Mouse (Mus musculus): ENCODE measurements around the gene Reln. TPM values are rescaled to one million over a fixed set of nuclear protein-coding genes. Genes with fewer than 3 reads are reported as not detected.

Reln gene
- polyA plus RNA-seq, 1 experiment from 2014 or later, result 2.8 TPM

DNA sequence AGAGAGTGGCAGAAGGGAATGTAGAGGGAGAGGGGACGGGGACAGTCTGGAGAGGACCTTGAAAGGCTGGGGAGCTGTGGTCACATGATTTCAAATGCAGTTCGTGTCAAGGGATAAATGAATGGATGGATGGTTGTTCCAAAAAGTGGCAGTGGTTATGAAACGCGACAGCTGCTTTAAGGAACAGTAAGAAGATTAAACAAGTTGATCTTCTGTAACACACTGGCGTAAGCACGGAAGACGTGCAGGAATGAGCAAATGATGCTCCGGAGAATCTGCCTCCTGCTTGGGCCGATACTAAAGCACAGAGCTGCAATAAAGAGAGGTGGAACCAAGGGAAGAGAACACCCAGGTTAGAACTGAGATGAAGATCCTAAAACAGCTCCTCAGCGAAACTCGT, 185.7 kb downstream of the Reln start:
- no peak overlapping the region for H3K4me2 ChIP-seq (ENCODE audit: low read length)
- no peak overlapping the region for H3K9ac ChIP-seq (ENCODE audit: low read length)
- no peaks in the 10 kb centered on the region for H3K36me3 ChIP-seq (ENCODE audit: control insufficient read depth, insufficient read depth, low read length)
- H3K27me3 ChIP-seq (ENCODE audit: control insufficient read depth, insufficient read depth, low read length), result no peaks in the 10 kb centered on the region
- no peak for ATAC-seq (ENCODE audit: insufficient number of reproducible peaks, insufficient read depth, low FRiP score, low read depth)
- no peak overlapping the region for H3K27ac ChIP-seq (replicated peaks in 1 of 2; ENCODE audit: control insufficient read depth in 1 of 2, insufficient read depth in 1 of 2, low read depth in 2 of 2, low read length in 2 of 2)
- H3K4me1 ChIP-seq (ENCODE audit: control insufficient read depth in 2 of 2, insufficient read depth in 2 of 2, low read length in 2 of 2), result peaks cover 10 to 13% of the 10 kb centered on the region in 2 experiments
- H3K9me3 ChIP-seq (ENCODE audit: control insufficient read depth, low read length), result no peaks in the 10 kb centered on the region
- H3K4me3 ChIP-seq (ENCODE audit: control insufficient read depth in 1 of 2, insufficient read depth in 1 of 2, low read depth in 1 of 2, low read length in 2 of 2), result no peak overlapping the region
- 82% methylated on average over 11 of the region's 11 CpGs for WGBS

GRCm38 (mm10) chr5:22153601-22154000, 190.9 kb downstream of the Reln start:
- Histone ChIP-seq H3K4me1 (ENCODE audit: control insufficient read depth in 2 of 2, insufficient read depth in 2 of 2, low read length in 2 of 2) (no peaks in the 10 kb centered on the region), H3K36me3 (ENCODE audit: control insufficient read depth, insufficient read depth, low read length) (no peaks in the 10 kb centered on the region), H3K4me2 (ENCODE audit: low read length) (no peak overlapping the region), H3K9me3 (ENCODE audit: control insufficient read depth, low read length) (no peaks in the 10 kb centered on the region), H3K27ac (replicated peaks in 1 of 2; ENCODE audit: control insufficient read depth in 1 of 2, insufficient read depth in 1 of 2, low read depth in 2 of 2, low read length in 2 of 2) (no peak overlapping the region), H3K27me3 (ENCODE audit: control insufficient read depth, insufficient read depth, low read length) (no peaks in the 10 kb centered on the region), H3K4me3 (ENCODE audit: control insufficient read depth in 1 of 2, insufficient read depth in 1 of 2, low read depth in 1 of 2, low read length in 2 of 2) (no peak overlapping the region), H3K9ac (ENCODE audit: low read length) (no peak overlapping the region)
- 73% methylated on average over 6 of the region's 6 CpGs for WGBS
- ATAC-seq (ENCODE audit: insufficient number of reproducible peaks, insufficient read depth, low FRiP score, low read depth), result no peak

- no peak for ATAC-seq (ENCODE audit: insufficient number of reproducible peaks, insufficient read depth, low FRiP score, low read depth)
- peaks cover 13% of the 10 kb centered on the region for H3K9me3 ChIP-seq (ENCODE audit: control insufficient read depth, low read length)
- no peaks in the 10 kb centered on the region for H3K27me3 ChIP-seq (ENCODE audit: control insufficient read depth, insufficient read depth, low read length)
- WGBS, result 61% methylated on average over 4 of the region's 4 CpGs
- no peak overlapping the region for H3K4me2 ChIP-seq (ENCODE audit: low read length)
- H3K4me1 ChIP-seq (ENCODE audit: control insufficient read depth in 2 of 2, insufficient read depth in 2 of 2, low read length in 2 of 2), result peaks cover 5 to 9% of the 10 kb centered on the region in 2 experiments
- H3K9ac ChIP-seq (ENCODE audit: low read length), result no peak overlapping the region
- H3K4me3 ChIP-seq (ENCODE audit: control insufficient read depth in 1 of 2, insufficient read depth in 1 of 2, low read depth in 1 of 2, low read length in 2 of 2), result no peak overlapping the region
- no peak overlapping the region for H3K27ac ChIP-seq (replicated peaks in 1 of 2; ENCODE audit: control insufficient read depth in 1 of 2, insufficient read depth in 1 of 2, low read depth in 2 of 2, low read length in 2 of 2)
- H3K36me3 ChIP-seq (ENCODE audit: control insufficient read depth, insufficient read depth, low read length), result no peaks in the 10 kb centered on the region
These were observed 202.7 kb downstream of the Reln start for GRCm38 (mm10) chr5:22141821-22142220.

- Histone ChIP-seq H3K36me3 (ENCODE audit: control insufficient read depth, insufficient read depth, low read length) (no peaks in the 10 kb centered on the region), H3K4me3 (ENCODE audit: control insufficient read depth in 1 of 2, insufficient read depth in 1 of 2, low read depth in 1 of 2, low read length in 2 of 2) (no peak overlapping the region), H3K27ac (replicated peaks in 1 of 2; ENCODE audit: control insufficient read depth in 1 of 2, insufficient read depth in 1 of 2, low read depth in 2 of 2, low read length in 2 of 2) (peak overlapping the region; percentile 53 to 56; a peak in 3 of 4 replicates), H3K27me3 (ENCODE audit: control insufficient read depth, insufficient read depth, low read length) (no peaks in the 10 kb centered on the region), H3K4me1 (ENCODE audit: control insufficient read depth in 2 of 2, insufficient read depth in 2 of 2, low read length in 2 of 2) (peaks cover 2 to 10% of the 10 kb centered on the region in 2 experiments), H3K9ac (ENCODE audit: low read length) (no peak overlapping the region), H3K9me3 (ENCODE audit: control insufficient read depth, low read length) (peaks cover 13% of the 10 kb centered on the region), H3K4me2 (ENCODE audit: low read length) (no peak overlapping the region)
- WGBS, result 72% methylated on average over 2 of the region's 2 CpGs
- no peak for ATAC-seq (ENCODE audit: insufficient number of reproducible peaks, insufficient read depth, low FRiP score, low read depth)
These were observed 205.5 kb downstream of the Reln start for GRCm38 (mm10) chr5:22139015-22139414.

DNA sequence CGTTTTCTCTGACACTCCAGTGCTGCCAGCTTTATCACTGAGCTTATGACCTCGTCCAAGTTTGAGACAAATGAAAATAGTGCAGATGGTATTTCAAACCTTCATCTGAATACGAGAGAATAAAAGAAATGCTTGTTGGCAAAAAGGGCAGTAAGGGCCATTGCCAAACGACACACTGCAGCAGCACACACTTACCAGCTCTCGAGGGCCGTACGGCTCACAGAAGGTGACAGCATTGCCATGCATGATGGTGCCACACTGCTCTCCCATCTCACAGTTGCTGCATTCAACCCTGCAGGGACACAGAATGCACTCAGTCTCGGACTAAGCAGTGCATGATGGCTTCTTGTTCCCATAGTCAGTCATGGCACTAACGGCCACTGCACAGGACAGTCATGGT, 210.1 kb downstream of the Reln start:
- H3K4me1 ChIP-seq (ENCODE audit: control insufficient read depth in 2 of 2, insufficient read depth in 2 of 2, low read length in 2 of 2), result peaks cover 0 to 7% of the 10 kb centered on the region in 2 experiments; a peak in 2 of 4 replicates
- ATAC-seq (ENCODE audit: insufficient number of reproducible peaks, insufficient read depth, low FRiP score, low read depth), result no peak

DNA sequence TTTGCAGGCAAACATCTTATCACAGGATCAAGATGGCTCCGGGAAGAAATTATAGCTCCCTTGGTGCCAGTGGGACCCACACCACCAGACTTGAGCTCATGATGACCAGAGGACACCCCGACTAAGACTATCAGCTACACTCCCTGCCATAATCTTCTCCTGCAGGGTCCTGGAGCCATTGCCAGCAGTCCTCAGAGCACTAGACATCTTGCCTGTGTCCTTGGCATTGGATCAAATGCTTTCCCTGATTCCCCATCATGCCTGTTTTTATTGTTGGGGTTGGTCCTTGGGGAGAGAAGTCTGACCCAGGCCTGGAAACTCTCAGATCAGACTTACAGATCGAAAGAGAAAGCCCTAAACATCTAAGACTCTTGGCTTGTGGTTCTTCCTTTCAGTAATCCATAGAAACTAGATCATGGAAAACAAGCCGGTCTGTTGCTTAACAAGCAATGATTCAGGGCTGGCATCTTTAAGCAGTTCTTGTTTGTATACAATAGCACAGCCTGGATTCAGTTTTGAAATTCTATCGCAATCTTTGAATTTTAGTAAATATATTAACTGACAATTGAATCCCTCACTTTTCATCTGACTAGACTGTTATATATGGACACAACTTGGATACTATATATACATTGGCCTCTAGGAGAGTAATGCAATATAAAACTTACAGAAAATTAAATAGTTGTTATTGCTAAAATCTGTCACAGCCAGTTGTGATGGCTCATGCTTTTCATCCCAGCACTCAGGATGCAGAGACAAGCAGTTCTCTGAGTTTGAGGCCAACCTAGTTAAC, 212.6 kb downstream of the Reln start:
- H3K27ac ChIP-seq (replicated peaks in 1 of 2; ENCODE audit: control insufficient read depth in 1 of 2, insufficient read depth in 1 of 2, low read depth in 2 of 2, low read length in 2 of 2), result no peak overlapping the region

More for the DNA sequence above, 210.1 kb downstream of the Reln start:
- Histone ChIP-seq H3K4me2 (ENCODE audit: low read length) (no peak overlapping the region), H3K9ac (ENCODE audit: low read length) (no peak overlapping the region), H3K9me3 (ENCODE audit: control insufficient read depth, low read length) (peaks cover 13% of the 10 kb centered on the region), H3K27ac (replicated peaks in 1 of 2; ENCODE audit: control insufficient read depth in 1 of 2, insufficient read depth in 1 of 2, low read depth in 2 of 2, low read length in 2 of 2) (no peak overlapping the region), H3K36me3 (ENCODE audit: control insufficient read depth, insufficient read depth, low read length) (no peaks in the 10 kb centered on the region), H3K27me3 (ENCODE audit: control insufficient read depth, insufficient read depth, low read length) (no peaks in the 10 kb centered on the region), H3K4me3 (ENCODE audit: control insufficient read depth in 1 of 2, insufficient read depth in 1 of 2, low read depth in 1 of 2, low read length in 2 of 2) (no peak overlapping the region)
- WGBS, result 74% methylated on average over 9 of the region's 9 CpGs

GRCm38 (mm10) chr5:22127583-22127982, 216.9 kb downstream of the Reln start:
- Histone ChIP-seq H3K4me2 (ENCODE audit: low read length) (no peak overlapping the region), H3K4me1 (ENCODE audit: control insufficient read depth in 2 of 2, insufficient read depth in 2 of 2, low read length in 2 of 2) (peaks cover 0 to 6% of the 10 kb centered on the region in 2 experiments; a peak in 1 of 4 replicates), H3K27ac (replicated peaks in 1 of 2; ENCODE audit: control insufficient read depth in 1 of 2, insufficient read depth in 1 of 2, low read depth in 2 of 2, low read length in 2 of 2) (no peak overlapping the region), H3K4me3 (ENCODE audit: control insufficient read depth in 1 of 2, insufficient read depth in 1 of 2, low read depth in 1 of 2, low read length in 2 of 2) (no peak overlapping the region), H3K36me3 (ENCODE audit: control insufficient read depth, insufficient read depth, low read length) (no peaks in the 10 kb centered on the region), H3K27me3 (ENCODE audit: control insufficient read depth, insufficient read depth, low read length) (no peaks in the 10 kb centered on the region), H3K9ac (ENCODE audit: low read length) (no peak overlapping the region), H3K9me3 (ENCODE audit: control insufficient read depth, low read length) (no peaks in the 10 kb centered on the region)
- ATAC-seq (ENCODE audit: insufficient number of reproducible peaks, insufficient read depth, low FRiP score, low read depth), result no peak

More for the DNA sequence above, 212.6 kb downstream of the Reln start:
- Histone ChIP-seq H3K9me3 (ENCODE audit: control insufficient read depth, low read length) (no peaks in the 10 kb centered on the region), H3K4me3 (ENCODE audit: control insufficient read depth in 1 of 2, insufficient read depth in 1 of 2, low read depth in 1 of 2, low read length in 2 of 2) (no peak overlapping the region), H3K27me3 (ENCODE audit: control insufficient read depth, insufficient read depth, low read length) (no peaks in the 10 kb centered on the region), H3K4me2 (ENCODE audit: low read length) (no peak overlapping the region), H3K9ac (ENCODE audit: low read length) (no peak overlapping the region), H3K4me1 (ENCODE audit: control insufficient read depth in 2 of 2, insufficient read depth in 2 of 2, low read length in 2 of 2) (peaks cover 0 to 3% of the 10 kb centered on the region in 2 experiments; a peak in 1 of 4 replicates), H3K36me3 (ENCODE audit: control insufficient read depth, insufficient read depth, low read length) (no peaks in the 10 kb centered on the region)
- no peak for ATAC-seq (ENCODE audit: insufficient number of reproducible peaks, insufficient read depth, low FRiP score, low read depth)
- WGBS, result 75% methylated on average over 5 of the region's 5 CpGs
